Mouse (Mus musculus) liver, embryonic 16.5 days (tissue): ENCODE results near the gene Fbxl22. TPM values are rescaled to one million over a fixed set of nuclear protein-coding genes. Genes with fewer than 3 reads are reported as not detected.

ENCODE experiments used
- ATAC-seq: fragments of 200-750 bp; cut with Nextera tagmentation; 2 replicates; pipeline ENCODE4 v1.8.0; 2017; ENCODE audit warnings: low read depth, mild to moderate bottlenecking, moderate number of reproducible peaks, moderate library complexity
- H3K27ac ChIP-seq: fragments of 300-500 bp; sonication (generic); 2 replicates; pipeline ENCODE4 v1.5.1; 2014; ENCODE audit warnings: mild to moderate bottlenecking, low read length
- H3K27me3 ChIP-seq: fragments of 300-500 bp; sonication (generic); 2 replicates; pipeline ENCODE4 v1.6.1; 2014; ENCODE audit warnings: low read depth, low read length, mixed read lengths; ENCODE audit not compliant: control insufficient read depth, insufficient read depth
- H3K36me3 ChIP-seq: fragments of 300-500 bp; sonication (generic); 2 replicates; pipeline ENCODE4 v1.6.1; 2014; ENCODE audit warnings: mild to moderate bottlenecking; ENCODE audit not compliant: control insufficient read depth, insufficient read depth
- H3K4me1 ChIP-seq: fragments of 300-500 bp; sonication (generic); 2 replicates; pipeline ENCODE4 v1.6.1; 2014; ENCODE audit warnings: low read depth, low read length, mixed read lengths; ENCODE audit not compliant: control insufficient read depth
- H3K4me2 ChIP-seq: fragments of 300-500 bp; sonication (generic); 2 replicates; pipeline ENCODE4 v1.6.1; 2014; ENCODE audit warnings: low read depth, low read length, mixed read lengths
- H3K4me3 ChIP-seq: fragments of 300-500 bp; sonication (generic); 2 replicates; pipeline ENCODE4 v1.5.1; 2014; ENCODE audit warnings: low read depth, mild to moderate bottlenecking, low read length
- H3K9ac ChIP-seq: fragments of 300-500 bp; sonication (generic); 2 replicates; pipeline ENCODE4 v1.6.1; 2014; ENCODE audit warnings: low read depth, low read length
- H3K9me3 ChIP-seq: fragments of 300-500 bp; sonication (generic); replicated peaks from 2 replicates; pipeline ENCODE4 v1.6.1; 2016; ENCODE audit warnings: low read length; ENCODE audit not compliant: control insufficient read depth
- WGBS: fragments of 180-500 bp; shearing (Covaris S2); extraction: QIAGEN DNeasy Blood & Tissue Kit; methylation state at CpG from one replicate; pipeline ENCODE4 v1.1.7; 2014; ENCODE audit not compliant: insufficient replicate concordance; 5-methylcytosine and 5-hydroxymethylcytosine counted together
- polyA plus RNA-seq: library from polyadenylated mRNA; unstranded; fragments of >200 nt; fragmentation: Nextera tagmentation; extraction: Ambion mirVana; gene quantifications from 2 replicates; pipeline ENCODE4 v1.2.1, GENCODE M21; 2015

Fbxl22 gene
- polyA plus RNA-seq, 1 experiment from 2014 or later, result 1.8 TPM

DNA sequence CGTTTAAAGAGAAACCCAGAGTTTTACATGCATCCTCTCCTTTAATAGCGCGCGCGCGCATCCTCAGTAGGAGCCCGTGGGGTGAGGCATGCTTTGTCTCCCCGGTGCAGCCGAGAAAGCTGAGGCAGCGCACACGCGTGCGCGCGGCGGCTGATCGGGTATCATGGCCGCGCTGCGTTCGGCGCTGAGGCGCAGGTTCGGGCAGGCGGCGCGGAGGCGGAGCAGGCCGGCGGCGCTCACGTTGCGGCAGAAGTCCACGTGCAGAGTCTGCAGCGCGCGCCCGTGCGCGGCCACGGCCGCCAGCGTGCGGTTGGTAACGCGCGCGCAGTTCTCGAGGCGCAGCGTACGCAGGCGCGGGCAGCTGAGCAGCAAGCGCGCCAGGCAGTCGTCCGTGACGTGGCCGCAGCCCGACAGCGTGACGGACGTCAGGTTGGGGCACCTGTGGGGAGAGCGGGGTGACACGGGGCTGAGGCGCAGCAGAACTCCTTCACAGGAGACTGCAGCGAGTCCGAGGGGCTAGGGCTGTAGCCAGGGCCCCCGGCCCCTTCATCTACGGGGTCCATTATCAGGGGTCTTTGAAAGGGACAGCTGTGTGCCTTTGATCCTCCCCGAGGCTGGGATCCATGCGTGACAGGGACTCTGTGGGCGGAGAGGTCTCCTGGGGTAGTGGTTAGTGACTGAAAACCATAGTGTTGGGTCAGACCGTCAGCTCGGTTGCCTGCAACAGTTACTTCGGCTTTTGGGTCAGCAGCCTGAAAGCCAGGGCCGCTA is 2.6 kb downstream of the Fbxl22 start:
- peak overlapping the region; percentile 87 for H3K4me2 ChIP-seq
- H3K4me3 ChIP-seq, result peak overlapping the region; percentile 67
- ATAC-seq, result peak; percentile 83
- peak overlapping the region; percentile 76 for H3K9ac ChIP-seq
- H3K4me1 ChIP-seq, result peaks cover 44% of the 10 kb centered on the region
- peaks cover 38% of the 10 kb centered on the region for H3K36me3 ChIP-seq
- under 1% methylated on average over 78 of the region's 78 CpGs for WGBS
- H3K9me3 ChIP-seq, result no peaks in the 10 kb centered on the region
- no peaks in the 10 kb centered on the region for H3K27me3 ChIP-seq
- H3K27ac ChIP-seq, result peak overlapping the region; percentile 91

DNA sequence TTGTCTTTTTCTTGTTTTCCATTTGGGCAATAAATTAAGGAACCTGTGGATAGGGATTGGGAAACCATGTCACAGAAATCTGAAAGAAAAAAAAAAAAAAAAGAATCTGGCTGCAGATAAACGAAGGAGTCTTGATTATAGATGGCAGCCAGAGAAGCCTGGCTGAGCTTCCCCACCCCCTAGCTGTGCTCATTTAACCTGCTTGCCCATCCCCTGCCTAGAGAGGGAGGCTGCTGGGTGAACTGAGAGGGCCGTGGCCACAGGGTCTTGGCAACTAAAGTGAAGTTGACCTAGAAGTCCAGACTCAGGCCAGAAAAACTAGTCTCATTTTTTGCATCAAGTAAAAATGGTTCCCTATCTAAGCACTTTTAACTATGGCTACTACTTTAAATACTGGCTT is 3.4 kb downstream of the Fbxl22 start:
- Histone ChIP-seq H3K9ac (peak overlapping the region; percentile 76), H3K27ac (peak overlapping the region; percentile 91), H3K36me3 (peaks cover 33% of the 10 kb centered on the region), H3K4me2 (peak overlapping the region; percentile 87), H3K4me3 (peak overlapping the region; percentile 67), H3K9me3 (no peaks in the 10 kb centered on the region), H3K27me3 (no peaks in the 10 kb centered on the region), H3K4me1 (peaks cover 52% of the 10 kb centered on the region)
- WGBS, result 0% methylated on average over 2 of the region's 2 CpGs
- no peak for ATAC-seq

DNA sequence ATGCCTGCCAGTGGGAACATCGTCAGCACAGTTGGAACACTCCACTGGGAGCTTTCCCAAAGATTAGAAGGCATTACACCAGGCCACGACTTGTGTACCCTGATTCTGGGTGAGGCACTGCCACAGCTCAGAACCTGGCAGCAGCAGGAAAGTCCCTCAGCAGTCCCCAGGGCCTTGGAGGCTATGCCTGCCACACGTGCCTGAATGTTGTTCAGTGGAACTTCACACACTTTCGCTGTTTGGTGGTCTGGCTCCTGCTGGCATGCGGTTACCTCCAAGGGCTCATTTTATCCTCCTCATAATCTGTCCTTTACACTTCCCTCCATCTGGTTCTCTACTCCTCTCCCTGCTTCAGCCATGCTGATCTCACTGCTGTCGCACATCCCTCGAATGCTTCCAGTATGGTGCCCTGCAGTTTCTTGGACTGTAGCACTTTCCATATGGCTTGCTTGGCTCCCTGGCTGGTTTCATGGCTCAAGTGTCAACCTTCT is 4.0 kb downstream of the Fbxl22 start:
- H3K27me3 ChIP-seq, result no peaks in the 10 kb centered on the region
- H3K36me3 ChIP-seq, result peaks cover 30% of the 10 kb centered on the region
- peak overlapping the region; percentile 67 for H3K4me3 ChIP-seq
- H3K9ac ChIP-seq, result peak overlapping the region; percentile 11; the same call in 1 of the 2 replicates
- H3K4me2 ChIP-seq, result peak overlapping the region; percentile 87
- WGBS, result 85% methylated on average over 7 of the region's 7 CpGs
- no peaks in the 10 kb centered on the region for H3K9me3 ChIP-seq
- no peak for ATAC-seq
- H3K4me1 ChIP-seq, result peaks cover 54% of the 10 kb centered on the region
- H3K27ac ChIP-seq, result no peak overlapping the region; the same call in 1 of the 2 replicates

DNA sequence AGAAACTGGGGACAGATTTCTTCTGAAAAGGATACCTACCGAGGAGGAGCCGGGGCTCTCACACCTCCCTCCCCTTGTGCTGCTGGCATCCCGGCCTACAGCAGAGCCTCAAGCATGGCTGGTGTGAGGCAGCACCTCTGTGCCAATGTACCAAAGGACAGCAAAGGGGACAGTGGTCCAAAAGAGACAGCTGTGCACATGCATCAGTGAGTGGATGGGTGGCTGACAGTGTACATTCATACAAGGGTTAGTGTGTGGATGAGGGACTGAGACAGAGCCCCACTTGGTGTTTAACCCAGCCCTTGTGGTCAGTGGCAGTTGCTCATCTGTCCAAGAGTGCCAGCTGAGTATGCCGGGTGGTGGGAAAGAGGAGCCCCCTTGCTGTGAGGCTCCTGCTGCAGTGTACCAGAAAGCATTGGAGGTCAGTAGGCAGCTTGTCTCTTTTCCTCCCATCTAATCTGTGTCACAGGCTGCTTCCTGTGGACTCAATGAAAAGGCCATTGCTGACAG is 5.4 kb downstream of the Fbxl22 start:
- no peak for ATAC-seq
- Histone ChIP-seq H3K4me2 (no peak overlapping the region), H3K4me1 (peaks cover 67% of the 10 kb centered on the region), H3K4me3 (no peak overlapping the region), H3K36me3 (peaks cover 39% of the 10 kb centered on the region), H3K9ac (no peak overlapping the region), H3K27me3 (no peaks in the 10 kb centered on the region), H3K9me3 (no peaks in the 10 kb centered on the region), H3K27ac (no peak overlapping the region)
- 78% methylated on average over 4 of the region's 4 CpGs for WGBS

DNA sequence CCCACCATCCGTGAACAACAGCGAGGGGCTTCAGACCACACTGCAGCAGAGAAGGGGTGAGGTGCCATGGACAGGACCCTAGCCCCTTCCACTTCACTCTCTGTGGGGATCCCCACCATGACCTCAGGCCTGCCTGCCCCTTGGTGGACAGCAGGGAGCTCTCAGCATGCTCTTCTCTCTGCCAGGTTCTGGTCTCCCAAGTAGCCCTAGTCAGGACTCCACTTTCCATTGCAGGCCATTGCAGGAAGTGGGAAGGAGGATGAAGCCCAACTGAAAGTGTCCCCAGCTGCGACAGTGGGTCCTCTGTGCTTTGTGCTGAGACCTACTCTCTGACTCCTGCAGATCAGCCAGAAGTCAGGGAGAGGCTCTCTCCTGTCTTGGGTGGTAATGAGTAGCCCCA is 6.7 kb downstream of the Fbxl22 start:
- H3K36me3 ChIP-seq, result peaks cover 39% of the 10 kb centered on the region
- no peaks in the 10 kb centered on the region for H3K27me3 ChIP-seq
- 85% methylated on average over 3 of the region's 3 CpGs for WGBS
- no peak overlapping the region for H3K4me3 ChIP-seq
- no peak for ATAC-seq
- H3K4me2 ChIP-seq, result no peak overlapping the region
- no peak overlapping the region for H3K9ac ChIP-seq
- H3K27ac ChIP-seq, result no peak overlapping the region
- peaks cover 61% of the 10 kb centered on the region for H3K4me1 ChIP-seq
- no peaks in the 10 kb centered on the region for H3K9me3 ChIP-seq

DNA sequence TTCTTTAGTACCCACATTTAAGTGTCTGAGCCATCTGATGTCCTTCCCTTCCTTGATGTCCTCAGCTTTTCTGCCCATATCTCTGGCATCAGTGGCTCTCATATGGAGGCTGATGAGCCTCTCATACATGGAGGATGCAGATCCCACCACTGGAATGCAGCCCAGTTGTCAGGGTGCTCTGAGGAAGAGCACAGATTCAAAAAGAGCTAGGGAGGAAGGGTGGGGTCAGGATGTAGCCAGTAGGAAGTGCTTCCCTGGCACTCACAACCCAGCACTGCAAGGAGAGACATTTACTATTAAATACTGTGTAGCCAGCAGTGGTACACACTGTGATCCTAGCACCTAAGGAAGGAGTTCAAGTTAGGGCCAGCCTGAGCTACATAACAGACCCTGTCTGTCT is 8.0 kb downstream of the Fbxl22 start:
- no peak overlapping the region for H3K4me3 ChIP-seq
- peak overlapping the region; percentile 59; the same call in 1 of the 2 replicates for H3K4me2 ChIP-seq
- H3K4me1 ChIP-seq, result peaks cover 50% of the 10 kb centered on the region
- H3K9me3 ChIP-seq, result no peaks in the 10 kb centered on the region
- peak overlapping the region; percentile 94 for H3K27ac ChIP-seq
- peaks cover 50% of the 10 kb centered on the region for H3K36me3 ChIP-seq
- peak overlapping the region; percentile 30; the same call in 1 of the 2 replicates for H3K9ac ChIP-seq
- ATAC-seq, result no peak
- no peaks in the 10 kb centered on the region for H3K27me3 ChIP-seq

DNA sequence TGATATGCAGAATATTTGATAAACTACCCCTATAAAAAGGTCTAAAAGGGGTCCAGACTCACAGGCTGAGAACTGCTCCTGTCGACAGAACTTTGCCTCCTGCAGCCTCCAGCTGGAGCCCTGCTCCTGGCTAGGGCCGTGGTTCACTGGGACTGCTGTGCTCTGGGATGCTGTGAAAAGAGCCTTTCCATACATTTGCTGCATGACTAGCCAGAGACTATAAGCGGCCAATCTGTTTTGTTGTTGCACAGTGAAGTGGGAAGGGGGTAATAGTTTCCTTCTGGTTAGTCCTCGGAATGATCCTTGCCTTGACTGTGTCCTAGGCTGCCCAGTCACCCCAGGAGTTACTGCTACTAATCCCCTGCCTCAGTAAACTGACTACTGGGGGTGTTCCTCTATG is 8.4 kb downstream of the Fbxl22 start:
- Histone ChIP-seq H3K27me3 (no peaks in the 10 kb centered on the region), H3K4me2 (peak overlapping the region; percentile 59), H3K9ac (peak overlapping the region; percentile 30), H3K36me3 (peaks cover 54% of the 10 kb centered on the region), H3K4me1 (peaks cover 48% of the 10 kb centered on the region), H3K9me3 (no peaks in the 10 kb centered on the region), H3K4me3 (peak overlapping the region; percentile 12), H3K27ac (peak overlapping the region; percentile 94)
- WGBS, result 58% methylated on average over 4 of the region's 4 CpGs
- no peak for ATAC-seq

DNA sequence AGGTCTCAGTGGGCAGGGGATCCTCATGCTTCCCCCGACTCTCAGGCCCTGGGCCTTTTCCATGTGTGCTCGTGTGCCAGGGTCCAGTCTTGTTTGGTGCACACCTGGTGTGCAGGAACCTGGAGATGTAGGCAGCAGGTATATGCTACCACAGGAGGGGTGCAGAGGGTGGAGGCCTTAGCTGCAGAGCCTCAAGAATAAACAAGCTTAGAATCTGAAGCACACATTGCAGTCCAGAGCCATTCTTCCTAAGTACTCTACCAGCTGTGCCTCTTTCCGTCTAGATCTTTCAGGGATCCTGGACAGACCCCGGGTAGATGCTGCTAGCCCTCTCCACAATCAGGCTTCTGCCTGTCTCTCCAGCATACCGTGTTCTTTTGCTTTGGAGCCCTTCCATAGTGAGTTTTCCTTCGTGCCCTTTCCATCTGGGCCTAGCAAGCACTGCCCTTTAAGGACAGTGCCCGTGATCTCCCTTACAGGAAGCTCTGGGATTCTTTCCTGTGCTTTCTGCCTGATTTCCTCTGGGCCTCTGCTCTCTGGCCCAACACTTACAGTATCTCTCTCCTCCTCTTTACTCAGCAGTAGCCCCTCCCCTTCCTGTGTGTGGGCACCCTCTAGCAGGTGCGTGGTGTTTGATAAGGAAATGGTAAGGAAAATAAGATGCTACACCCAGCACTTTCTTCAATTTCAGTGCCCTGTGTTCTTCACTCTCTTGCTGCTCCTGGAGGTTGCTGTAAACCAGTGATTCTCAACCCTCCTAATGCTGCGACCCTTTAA is 9.1 kb downstream of the Fbxl22 start:
- Histone ChIP-seq H3K27me3 (no peaks in the 10 kb centered on the region), H3K4me1 (peaks cover 41% of the 10 kb centered on the region), H3K4me2 (peak overlapping the region; percentile 59), H3K9me3 (no peaks in the 10 kb centered on the region), H3K9ac (peak overlapping the region; percentile 36), H3K36me3 (peaks cover 57% of the 10 kb centered on the region), H3K4me3 (peak overlapping the region; percentile 20), H3K27ac (peak overlapping the region; percentile 94)
- peak; percentile 96 for ATAC-seq
- 36% methylated on average over 9 of the region's 9 CpGs for WGBS
